Mouse (Mus musculus) gastrocnemius, postnatal 36 days (tissue): Measurements from ENCODE around the gene Ece2. TPM values are rescaled to one million over a fixed set of nuclear protein-coding genes. Genes with fewer than 3 reads are reported as not detected.
A peak's percentile ranks its signal among the peaks of the same experiment; 100 is the strongest.

ENCODE experiments used
- DNase-seq, 2 experiments: peaks; one replicate each; pipeline ENCODE4 v3.0.0; 2022
- intact Hi-C: fragments of 180-260 bp; cut with DNase I; formaldehyde crosslinking; loops from one replicate; pipeline ENCODE4 v1.15.1; 2025
- long read RNA-seq, 2 experiments: library from polyadenylated mRNA; stranded (forward); transcript quantifications; one replicate each; pipeline ENCODE4 v2.0.0; 2021
- total RNA-seq, 2 experiments: library from RNA; stranded (reverse); gene quantifications; 2 replicates each; pipeline ENCODE4 v1.2.3; 2021

Ece2 gene
- under 1 TPM; 0.30 to 0.41 TPM for total RNA-seq
- long read RNA-seq, experiment 1: 0 reads
- long read RNA-seq, experiment 2: 0 reads

- intact Hi-C loops: no loop called here
- no peak for DNase-seq
Observed at GRCm38 (mm10) chr16:20629731-20630634, at the start of gene Ece2. Ece2 (plus strand) TSS chr16:20629828.

- DNase-seq: no peak
- intact Hi-C loops: no loop called here
Observed at GRCm38 (mm10) chr16:20589366-20589938, 40.2 kb upstream of the Ece2 start, which contains the start of gene Vwa5b2. Vwa5b2 (plus strand) TSS chr16:20589471.

GRCm38 (mm10) chr16:20589939-20590679 is 39.5 kb upstream of the Ece2 start:
- intact Hi-C loops: no loop called here
- no peak for DNase-seq

GRCm38 (mm10) chr16:20590680-20591038 is 39.0 kb upstream of the Ece2 start:
- intact Hi-C loops: no loop called here
- DNase-seq: no peak

GRCm38 (mm10) chr16:20591076-20591705 is 38.4 kb upstream of the Ece2 start:
- DNase-seq: no peak
- intact Hi-C loops: no loop called here

GRCm38 (mm10) chr16:20595060-20595673 is 34.5 kb upstream of the Ece2 start:
- intact Hi-C loops: no loop called here
- DNase-seq: no peak

GRCm38 (mm10) chr16:20595737-20596136 is 33.9 kb upstream of the Ece2 start:
- DNase-seq: no peak
- intact Hi-C loops: no loop called here

- DNase-seq: no peak
- intact Hi-C loops: no loop called here
Observed at GRCm38 (mm10) chr16:20596687-20597441, 32.8 kb upstream of the Ece2 start.

GRCm38 (mm10) chr16:20600511-20600910 is 29.1 kb upstream of the Ece2 start:
- no peak for DNase-seq
- intact Hi-C loops: loop anchor here (5.0 kb wide), 1 partner anchor 38 kb away; no protein-coding TSS in a partner anchor

GRCm38 (mm10) chr16:20604705-20605104 is 24.9 kb upstream of the Ece2 start:
- no peak for DNase-seq

GRCm38 (mm10) chr16:20610501-20611356 is 18.9 kb upstream of the Ece2 start:
- intact Hi-C loops: no loop called here
- DNase-seq: peak; percentile 55 to 74

More at GRCm38 (mm10) chr16:20604705-20605104, 24.9 kb upstream of the Ece2 start:
- intact Hi-C loops: loop anchor here (5.0 kb wide), 1 partner anchor 42 kb away; no protein-coding TSS in a partner anchor

- intact Hi-C loops: no loop called here
- DNase-seq: peak; percentile 78
Observed at GRCm38 (mm10) chr16:20611357-20612227, 18.0 kb upstream of the Ece2 start, which contains the start of the genes Eef1akmt4, Gm49333 and Alg3. Eef1akmt4 (plus strand) TSS chr16:20611593. Gm49333 (plus strand) TSS chr16:20611610. Alg3 (minus strand) TSS chr16:20611735.

GRCm38 (mm10) chr16:20619541-20620398 is 9.9 kb upstream of the Ece2 start:
- intact Hi-C loops: no loop called here
- no peak for DNase-seq

- DNase-seq: no peak
- intact Hi-C loops: no loop called here
Observed at GRCm38 (mm10) chr16:20620399-20620735, 9.3 kb upstream of the Ece2 start.

GRCm38 (mm10) chr16:20620751-20621190 is 8.9 kb upstream of the Ece2 start:
- intact Hi-C loops: no loop called here
- DNase-seq: no peak
